Mouse (Mus musculus): ENCODE results near the gene Prss56. TPM values are rescaled to one million over a fixed set of nuclear protein-coding genes. Genes with fewer than 3 reads are reported as not detected.

Gene Prss56
- total RNA-seq, 2 experiments from 2014 or later = not detected

- no peak for DNase-seq
These were observed 2.4 kb downstream of the Prss56 start for GRCm38 (mm10) chr1:87185526-87185925.

GRCm38 (mm10) chr1:87186261-87187036 is 3.3 kb downstream of the Prss56 start:
- DNase-seq = peak in 1 of 2 experiments; percentile 19

- DNase-seq = peak; percentile 60 to 84
These were observed 3.9 kb downstream of the Prss56 start for GRCm38 (mm10) chr1:87187037-87187355.

GRCm38 (mm10) chr1:87190429-87190828 is 7.3 kb downstream of the Prss56 start, which contains the start of gene Chrnd:
Gene Chrnd, plus strand, starts transcription at chr1:87190607.
- DNase-seq = no peak

GRCm38 (mm10) chr1:87197296-87197695 is 14.2 kb downstream of the Prss56 start:
- no peak for DNase-seq

GRCm38 (mm10) chr1:87198119-87199065 is 15.3 kb downstream of the Prss56 start:
- no peak for DNase-seq

- DNase-seq = no peak
These were observed 17.7 kb downstream of the Prss56 start for GRCm38 (mm10) chr1:87200811-87201210.

GRCm38 (mm10) chr1:87201848-87202247 is 18.7 kb downstream of the Prss56 start:
- no peak for DNase-seq

GRCm38 (mm10) chr1:87203779-87204178 is 20.7 kb downstream of the Prss56 start:
- DNase-seq = no peak

- DNase-seq = no peak
These were observed 21.4 kb downstream of the Prss56 start, which contains the start of gene Chrng for GRCm38 (mm10) chr1:87204465-87204864. Gene Chrng, plus strand, starts transcription at chr1:87204657.

- no peak for DNase-seq
These were observed 21.9 kb downstream of the Prss56 start for GRCm38 (mm10) chr1:87205038-87205437.

GRCm38 (mm10) chr1:87205502-87205901 is 22.4 kb downstream of the Prss56 start:
- DNase-seq = no peak

GRCm38 (mm10) chr1:87206339-87206738 is 23.2 kb downstream of the Prss56 start:
- no peak for DNase-seq

- no peak for DNase-seq
These were observed 28.3 kb downstream of the Prss56 start for GRCm38 (mm10) chr1:87211431-87211830.

- peak; percentile 94 to 97 for DNase-seq
These were observed 30.9 kb downstream of the Prss56 start, which contains the start of gene Eif4e2 for GRCm38 (mm10) chr1:87213735-87214704. Gene Eif4e2, plus strand, starts transcription at chr1:87213914.

GRCm38 (mm10) chr1:87214748-87215147 is 31.6 kb downstream of the Prss56 start:
- peak in 1 of 2 experiments; percentile 12 for DNase-seq

GRCm38 (mm10) chr1:87217938-87218337 is 34.8 kb downstream of the Prss56 start:
- DNase-seq = no peak

- no peak for DNase-seq
These were observed 42.6 kb downstream of the Prss56 start for GRCm38 (mm10) chr1:87225739-87226138.

GRCm38 (mm10) chr1:87226409-87227159 is 43.5 kb downstream of the Prss56 start:
- no peak for DNase-seq

GRCm38 (mm10) chr1:87227160-87227550 is 44.0 kb downstream of the Prss56 start:
- peak; percentile 16 to 41 for DNase-seq

- DNase-seq = no peak
These were observed 47.5 kb downstream of the Prss56 start for GRCm38 (mm10) chr1:87230606-87231005.
